Mouse (Mus musculus) liver, embryonic 14.5 days (tissue): ENCODE measurements around the gene Trim14.

Source experiments
- CTCF ChIP-seq: IDR thresholded peaks from 2 replicates; pipeline ENCODE4 v1.5.1; 2016; ENCODE audit warnings: antibody characterized with exemption, low read depth, control low read depth
- EP300 ChIP-seq: IDR thresholded peaks from 2 replicates; pipeline ENCODE4 v1.6.1; 2016; ENCODE audit warnings: antibody characterized with exemption, low read depth

GRCm38 (mm10) chr4:46578228-46578627 lies 42.3 kb upstream of the Trim14 start:
- TF ChIP-seq EP300 (no peak), CTCF (no peak)
